Mouse (Mus musculus) testis, adult 2 months (tissue): ENCODE measurements around the gene Actr1a. TPM values are rescaled to one million over a fixed set of nuclear protein-coding genes. Genes with fewer than 3 reads are reported as not detected.
A peak's percentile ranks its signal among the peaks of the same experiment; 100 is the strongest.

Source experiments
- H3K27ac ChIP-seq: fragments of 200-500 bp; 2 replicates; pipeline ENCODE4 v1.5.1; 2012; ENCODE audit warnings: low read depth, low read length; ENCODE audit not compliant: control insufficient read depth, insufficient read depth
- H3K27me3 ChIP-seq: fragments of 200-500 bp; 2 replicates; pipeline ENCODE4 v1.6.1; 2012; ENCODE audit warnings: mild to moderate bottlenecking, low read length, moderate library complexity; ENCODE audit not compliant: control insufficient read depth, insufficient read depth
- H3K36me3 ChIP-seq: fragments of 200-500 bp; 2 replicates; pipeline ENCODE4 v1.6.1; 2012; ENCODE audit warnings: mild to moderate bottlenecking, low read length; ENCODE audit not compliant: control insufficient read depth, insufficient read depth
- H3K4me1 ChIP-seq: fragments of 200-500 bp; 2 replicates; pipeline ENCODE4 v1.6.1; 2012; ENCODE audit warnings: low read length; ENCODE audit not compliant: control insufficient read depth, insufficient read depth
- H3K4me3 ChIP-seq: fragments of 200-500 bp; 2 replicates; pipeline ENCODE4 v1.5.1; 2012; ENCODE audit warnings: low read depth, mild to moderate bottlenecking, low read length, moderate library complexity, mixed read lengths; ENCODE audit not compliant: control insufficient read depth
- CTCF ChIP-seq: fragments of 200-500 bp; IDR thresholded peaks from 2 replicates; pipeline ENCODE4 v1.5.1; 2012; ENCODE audit warnings: low read depth, mild to moderate bottlenecking, inconsistent platforms, low read length, moderate library complexity; ENCODE audit not compliant: control insufficient read depth, insufficient read depth, insufficient replicate concordance
- POLR2A ChIP-seq: fragments of 200-500 bp; IDR thresholded peaks from 2 replicates; pipeline ENCODE4 v1.6.1; 2012; ENCODE audit warnings: low read depth, mild to moderate bottlenecking, inconsistent platforms, low read length, moderate library complexity; ENCODE audit not compliant: control insufficient read depth
- polyA plus RNA-seq: library from polyadenylated mRNA; depleted of rRNA; stranded (reverse); fragments of >200 nt; gene quantifications from 2 replicates; pipeline ENCODE4 v1.2.3, GENCODE M21; 2012

Actr1a gene
- polyA plus RNA-seq, 1 experiment, result 179 TPM

DNA sequence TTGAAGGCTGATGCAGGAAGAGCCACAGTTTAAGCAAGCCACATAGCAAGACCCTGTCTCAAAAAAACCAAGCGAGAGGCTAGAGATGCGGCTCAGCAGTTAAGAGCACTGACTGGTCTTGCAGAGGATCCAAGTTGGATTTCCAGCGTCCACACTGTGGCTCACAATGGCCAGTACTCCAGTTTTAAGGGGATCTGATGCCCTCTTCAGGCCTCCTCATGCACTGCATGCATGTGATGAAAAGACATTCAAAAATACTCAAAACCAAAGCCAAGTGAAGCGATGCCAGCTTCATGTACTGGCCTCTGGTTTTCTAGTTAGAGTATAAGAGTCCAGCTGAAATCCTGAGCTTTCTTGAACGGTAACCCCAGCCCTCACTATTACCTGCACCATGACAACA is 5.7 kb downstream of the Actr1a start:
- H3K36me3 ChIP-seq, result no peaks in the 10 kb centered on the region; the same call in 1 of the 2 replicates
- TF ChIP-seq CTCF (no peak), POLR2A (no peak)
- no peak overlapping the region for H3K4me3 ChIP-seq
- H3K27me3 ChIP-seq, result no peaks in the 10 kb centered on the region
- no peaks in the 10 kb centered on the region; the same call in 1 of the 2 replicates for H3K4me1 ChIP-seq
- H3K27ac ChIP-seq, result no peak overlapping the region

- Histone ChIP-seq H3K36me3 (peaks cover 12% of the 10 kb centered on the region), H3K4me1 (no peaks in the 10 kb centered on the region)
Measured at GRCm38 (mm10) chr19:46382275-46382674, 13.3 kb downstream of the Actr1a start.

GRCm38 (mm10) chr19:46375891-46376290 is 19.7 kb downstream of the Actr1a start:
- Histone ChIP-seq H3K27ac (no peak overlapping the region), H3K4me3 (no peak overlapping the region), H3K27me3 (no peaks in the 10 kb centered on the region), H3K36me3 (peaks cover 5% of the 10 kb centered on the region), H3K4me1 (peaks cover 3% of the 10 kb centered on the region; the same call in 1 of the 2 replicates)
- TF ChIP-seq CTCF, result no peak
- no peak for TF ChIP-seq POLR2A

More at GRCm38 (mm10) chr19:46382275-46382674, 13.3 kb downstream of the Actr1a start:
- TF ChIP-seq POLR2A, result no peak
- no peak for TF ChIP-seq CTCF
- Histone ChIP-seq H3K27ac (no peak overlapping the region), H3K27me3 (no peaks in the 10 kb centered on the region), H3K4me3 (no peak overlapping the region)

- TF ChIP-seq CTCF (no peak), POLR2A (no peak)
- no peak overlapping the region for H3K4me3 ChIP-seq
- H3K4me1 ChIP-seq, result peaks cover 3% of the 10 kb centered on the region; the same call in 1 of the 2 replicates
- peaks cover 5% of the 10 kb centered on the region for H3K36me3 ChIP-seq
- no peaks in the 10 kb centered on the region for H3K27me3 ChIP-seq
- no peak overlapping the region for H3K27ac ChIP-seq
Measured at GRCm38 (mm10) chr19:46375489-46375888, 20.1 kb downstream of the Actr1a start.

- TF ChIP-seq CTCF (no peak), POLR2A (no peak)
- Histone ChIP-seq H3K27me3 (no peaks in the 10 kb centered on the region), H3K36me3 (peaks cover 5% of the 10 kb centered on the region), H3K27ac (no peak overlapping the region), H3K4me3 (no peak overlapping the region), H3K4me1 (peaks cover 3% of the 10 kb centered on the region; the same call in 1 of the 2 replicates)
Measured at GRCm38 (mm10) chr19:46374477-46375088, 21.0 kb downstream of the Actr1a start.

GRCm38 (mm10) chr19:46369204-46369603 is 26.3 kb downstream of the Actr1a start:
- Histone ChIP-seq H3K4me1 (peaks cover 6% of the 10 kb centered on the region), H3K4me3 (peak overlapping the region; percentile 36), H3K36me3 (no peaks in the 10 kb centered on the region), H3K27me3 (no peaks in the 10 kb centered on the region), H3K27ac (no peak overlapping the region)
- TF ChIP-seq CTCF (peak; percentile 50; the same call in 1 of the 2 replicates), POLR2A (no peak)

DNA sequence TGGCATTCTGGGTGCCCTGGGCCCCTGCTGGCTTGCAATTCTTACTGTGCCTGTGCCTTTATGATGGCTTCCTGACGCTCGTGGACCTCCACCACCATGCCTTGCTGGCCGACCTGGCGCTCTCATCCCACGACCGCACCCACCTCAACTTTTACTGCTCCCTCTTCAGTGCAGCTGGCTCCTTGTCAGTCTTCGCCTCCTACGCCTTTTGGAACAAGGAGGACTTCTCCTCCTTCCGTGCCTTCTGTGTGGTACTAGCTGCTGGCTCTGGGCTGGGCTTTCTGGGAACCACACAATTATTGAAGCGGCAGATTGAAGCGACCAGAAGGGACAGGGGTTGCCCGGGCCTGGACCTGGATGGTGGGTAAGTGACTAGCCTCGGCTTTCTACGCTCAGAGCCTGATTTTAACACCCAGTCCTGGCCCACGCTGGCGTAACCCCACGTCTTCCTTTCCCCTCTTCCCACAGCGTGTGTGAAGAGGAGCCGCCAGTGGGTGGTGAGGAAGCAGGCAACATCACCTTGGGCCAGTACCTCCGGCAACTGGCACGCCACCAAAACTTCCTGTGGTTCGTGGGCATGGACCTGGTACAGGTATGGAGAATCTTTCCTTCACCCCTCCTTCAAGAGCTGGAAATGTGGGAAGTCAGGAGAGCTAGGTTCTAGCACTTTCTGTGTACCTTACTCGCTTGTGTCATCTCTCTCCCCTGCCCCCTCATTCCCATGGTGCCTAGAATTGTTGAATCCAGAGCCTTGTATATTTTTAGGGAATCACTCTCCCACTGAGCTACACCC is 27.6 kb downstream of the Actr1a start:
- no peak; the same call in 1 of the 2 replicates for TF ChIP-seq POLR2A
- TF ChIP-seq CTCF, result no peak
- Histone ChIP-seq H3K27me3 (no peaks in the 10 kb centered on the region), H3K36me3 (no peaks in the 10 kb centered on the region), H3K4me1 (peaks cover 6% of the 10 kb centered on the region), H3K4me3 (peak overlapping the region; percentile 70), H3K27ac (no peak overlapping the region)
